Mouse (Mus musculus): Measurements from ENCODE around the gene Vmn1r85. TPM values are rescaled to one million over a fixed set of nuclear protein-coding genes. Genes with fewer than 3 reads are reported as not detected.

Gene Vmn1r85
- total RNA-seq, 2 experiments from 2014 or later = not detected

- intact Hi-C loops (cut with DNase I) = no loop called here
- no peak for DNase-seq (ENCODE audit: low spot score in 2 of 2)
Observed at GRCm38 (mm10) chr7:13041256-13041655, 53.7 kb downstream of the Vmn1r85 start.

GRCm38 (mm10) chr7:13039181-13039580 lies 55.8 kb downstream of the Vmn1r85 start:
- intact Hi-C loops (cut with DNase I) = loop anchor here (2.0 to 10.0 kb wide), 2 partner anchors 14 to 224 kb away; partner anchors contain the start of gene Zfp329
- DNase-seq (ENCODE audit: low spot score in 2 of 2) = no peak

GRCm38 (mm10) chr7:13038621-13039169 lies 56.3 kb downstream of the Vmn1r85 start:
- intact Hi-C loops (cut with DNase I) = loop anchor here (2.0 to 10.0 kb wide), 2 partner anchors 14 to 224 kb away; partner anchors contain the start of gene Zfp329
- no peak for DNase-seq (ENCODE audit: low spot score in 2 of 2)

- peak; percentile 98 to 99 for DNase-seq (ENCODE audit: low spot score in 2 of 2)
- intact Hi-C loops (cut with DNase I) = loop anchor here (2.0 to 10.0 kb wide), 2 partner anchors 15 to 223 kb away; partner anchors contain the start of gene Zfp329
Observed at GRCm38 (mm10) chr7:13037901-13038555, 56.9 kb downstream of the Vmn1r85 start, which contains the start of gene Ube2m. Ube2m (minus strand) TSS chr7:13038275.

- DNase-seq (ENCODE audit: low spot score in 2 of 2) = peak in 1 of 2 experiments; percentile 64
- intact Hi-C loops (cut with DNase I) = loop anchor here (10.0 kb wide), 1 partner anchor 223 kb away; the partner anchor contains the start of gene Zfp329
Observed at GRCm38 (mm10) chr7:13037366-13037765, 57.6 kb downstream of the Vmn1r85 start.

- intact Hi-C loops (cut with DNase I) = loop anchor here (10.0 kb wide), 1 partner anchor 222 kb away; the partner anchor contains the start of gene Zfp329
- no peak for DNase-seq (ENCODE audit: low spot score in 2 of 2)
Observed at GRCm38 (mm10) chr7:13036806-13037205, 58.2 kb downstream of the Vmn1r85 start.

- intact Hi-C loops (cut with DNase I) = loop anchor here (10.0 kb wide), 1 partner anchor 221 kb away; the partner anchor contains the start of gene Zfp329
- DNase-seq (ENCODE audit: low spot score in 2 of 2) = no peak
Observed at GRCm38 (mm10) chr7:13035211-13035855, 59.6 kb downstream of the Vmn1r85 start.

GRCm38 (mm10) chr7:13034148-13034977 lies 60.6 kb downstream of the Vmn1r85 start, which contains the start of gene Chmp2a:
Chmp2a (minus strand) TSS chr7:13034807.
- peak; percentile 98 for DNase-seq (ENCODE audit: low spot score in 2 of 2)
- intact Hi-C loops (cut with DNase I) = loop anchor here (5.0 to 10.0 kb wide), 3 partner anchors 57 to 220 kb away; partner anchors contain the start of genes Rps5, Zfp329 and Zfp446

GRCm38 (mm10) chr7:13033451-13034147 lies 61.4 kb downstream of the Vmn1r85 start:
- intact Hi-C loops (cut with DNase I) = loop anchor here (5.0 to 10.0 kb wide), 3 partner anchors 56 to 219 kb away; partner anchors contain the start of genes Rps5, Zfp329 and Zfp446
- no peak for DNase-seq (ENCODE audit: low spot score in 2 of 2)

Other genes starting within 250 kb of the Vmn1r85 start
- gene Zfp128, start 214.0 kb downstream of the Vmn1r85 start, total RNA-seq (2021) = 1 to 10 TPM; 7.0 to 7.6 TPM
- 10 to 100 TPM; 12.2 to 15.5 TPM for gene Zscan22, start 197.4 kb downstream of the Vmn1r85 start, total RNA-seq (2021)
- gene Rps5, start 172.9 kb downstream of the Vmn1r85 start, total RNA-seq (2021) = 100 to 1,000 TPM; 335 to 413 TPM
- gene Rnf225, start 167.8 kb downstream of the Vmn1r85 start, total RNA-seq (2021) = under 1 TPM; 0.86 to 0.99 TPM
- gene Zfp324, start 129.3 kb downstream of the Vmn1r85 start, total RNA-seq (2021) = 10 to 100 TPM in 1 of 2 experiments, 1 to 10 TPM in 1; 9.4 to 11.7 TPM
- 1 to 10 TPM; 6.7 to 9.7 TPM for gene Zfp446, start 117.3 kb downstream of the Vmn1r85 start, total RNA-seq (2021)
- gene Slc27a5, start 97.0 kb downstream of the Vmn1r85 start, total RNA-seq (2021) = under 1 TPM in 1 of 2 experiments, not detected in 1; 0.34 TPM
- 100 to 1,000 TPM; 199 to 217 TPM for gene Trim28, start 96.1 kb downstream of the Vmn1r85 start, total RNA-seq (2021)
- gene Zbtb45, start 85.1 kb downstream of the Vmn1r85 start, total RNA-seq (2021) = 10 to 100 TPM; 35.8 to 36.5 TPM
- 100 to 1,000 TPM; 124 to 136 TPM for gene Chmp2a, start 60.4 kb downstream of the Vmn1r85 start, total RNA-seq (2021)
- gene Ube2m, start 56.9 kb downstream of the Vmn1r85 start, total RNA-seq (2021) = 100 to 1,000 TPM; 210 to 252 TPM
- 10 to 100 TPM; 12.2 to 15.8 TPM for gene Mzf1, start 40.4 kb downstream of the Vmn1r85 start, total RNA-seq (2021)
- gene Vmn1r86, start 24.7 kb upstream of the Vmn1r85 start, total RNA-seq (2021) = not detected
- not detected for gene Vmn1r87, start 45.0 kb upstream of the Vmn1r85 start, total RNA-seq (2021)
- gene Vmn1r88, start 64.4 kb upstream of the Vmn1r85 start, total RNA-seq (2021) = under 1 TPM; 0.07 to 0.09 TPM
- gene Vmn1r89, start 117.8 kb upstream of the Vmn1r85 start, total RNA-seq (2021) = not detected
- 1 to 10 TPM; 7.0 to 7.8 TPM for gene Lig1, start 182.1 kb upstream of the Vmn1r85 start, total RNA-seq (2021)
- 10 to 100 TPM; 13.4 to 15.9 TPM for gene Zswim9, start 183.5 kb upstream of the Vmn1r85 start, total RNA-seq (2021)
- under 1 TPM; 0.25 to 0.43 TPM for gene Pla2g4c, start 229.5 kb upstream of the Vmn1r85 start, total RNA-seq (2021)

All from left cerebral cortex, postnatal 36 days (tissue).